Mouse (Mus musculus): ENCODE measurements around the gene Gm13723. TPM values are rescaled to one million over a fixed set of nuclear protein-coding genes. Genes with fewer than 3 reads are reported as not detected.

Gene Gm13723
- total RNA-seq (2021) = not detected
- long read RNA-seq, experiment 1 = 0 reads
- long read RNA-seq, experiment 2 = 0 reads

DNA sequence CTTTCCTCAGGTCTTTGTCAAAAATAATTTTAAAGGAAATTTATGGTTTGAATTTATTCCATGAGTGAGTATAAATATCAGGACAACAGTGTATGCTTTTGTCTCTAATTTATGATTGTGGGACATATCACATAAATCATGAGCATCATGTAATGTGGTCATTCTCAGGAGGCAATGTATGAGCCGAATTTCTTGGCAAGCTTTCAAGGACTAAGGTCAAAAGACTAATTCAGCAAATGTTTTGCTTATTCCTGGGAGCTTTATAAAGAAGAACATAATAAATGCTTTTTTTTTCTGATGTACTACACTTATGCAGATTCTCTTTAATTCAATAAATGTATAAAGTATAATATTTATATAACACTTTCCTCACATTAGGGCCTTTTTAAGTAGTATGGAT lies at the start of gene Gm13723:
Gene Gm13723 (minus strand): TSS at position 101 of the 400 bp plus-strand sequence.
- DNase-seq = no peak

DNA sequence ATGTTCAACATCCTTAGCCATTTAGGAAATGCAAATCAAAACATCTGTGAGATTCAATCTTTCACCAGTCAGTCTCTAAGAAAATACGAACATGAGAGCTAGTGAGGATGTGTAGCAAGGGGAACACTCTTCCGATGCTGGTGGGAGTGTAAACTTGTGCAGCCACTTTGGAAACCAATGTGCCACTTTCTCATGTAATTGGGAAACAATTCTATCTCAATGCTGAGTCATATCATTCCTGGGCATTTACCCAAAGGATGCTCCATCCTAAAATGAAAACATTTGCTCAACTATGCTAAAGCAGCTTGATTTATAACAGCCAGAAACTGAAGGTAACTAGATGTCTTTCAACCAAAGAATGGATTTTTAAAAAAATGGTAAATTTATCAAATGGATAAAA lies 31.0 kb upstream of the Gm13723 start:
- DNase-seq = no peak

DNA sequence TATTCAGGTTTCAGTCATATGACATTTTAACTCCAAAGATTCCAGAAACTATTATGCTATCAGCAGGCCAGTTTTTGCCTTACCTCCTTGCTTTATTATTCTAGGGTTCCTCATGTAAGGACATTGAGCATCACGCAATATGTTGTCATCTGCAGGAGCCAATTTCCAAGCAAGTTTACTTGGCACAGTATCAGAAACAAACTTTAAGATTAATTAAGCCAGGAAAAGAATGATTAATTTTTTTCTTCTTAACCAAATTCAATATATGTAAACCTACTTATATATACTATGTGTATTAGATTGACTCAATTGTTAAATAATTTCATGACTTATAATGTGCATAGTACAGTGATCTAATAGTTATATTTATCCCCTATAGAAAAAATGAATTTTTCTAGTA lies 17.5 kb upstream of the Gm13723 start, which contains the start of gene Olfr1097:
Gene Olfr1097 (minus strand): TSS at position 101 of the 400 bp plus-strand sequence.
- DNase-seq = no peak

DNA sequence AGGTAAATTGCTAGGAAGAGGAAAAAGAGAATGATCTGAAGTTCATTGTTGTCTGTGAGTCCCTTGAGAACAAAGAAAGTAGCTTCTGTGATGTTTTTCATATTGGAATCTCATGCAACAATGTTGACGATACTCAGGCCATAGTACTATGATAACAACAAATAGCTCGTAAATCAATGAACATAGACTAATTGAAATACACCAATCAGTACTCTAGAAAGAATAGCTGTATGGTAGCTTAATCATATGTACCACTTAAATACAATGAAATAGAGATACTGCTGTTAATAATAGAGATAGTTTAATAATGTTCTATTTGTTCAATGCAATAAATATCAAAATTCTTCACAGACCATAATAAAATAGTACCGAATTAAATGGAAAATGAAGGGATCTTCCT lies 23.0 kb downstream of the Gm13723 start, which contains the start of gene Olfr1095:
Gene Olfr1095 (minus strand): TSS at position 101 of the 400 bp plus-strand sequence.
- no peak for DNase-seq

DNA sequence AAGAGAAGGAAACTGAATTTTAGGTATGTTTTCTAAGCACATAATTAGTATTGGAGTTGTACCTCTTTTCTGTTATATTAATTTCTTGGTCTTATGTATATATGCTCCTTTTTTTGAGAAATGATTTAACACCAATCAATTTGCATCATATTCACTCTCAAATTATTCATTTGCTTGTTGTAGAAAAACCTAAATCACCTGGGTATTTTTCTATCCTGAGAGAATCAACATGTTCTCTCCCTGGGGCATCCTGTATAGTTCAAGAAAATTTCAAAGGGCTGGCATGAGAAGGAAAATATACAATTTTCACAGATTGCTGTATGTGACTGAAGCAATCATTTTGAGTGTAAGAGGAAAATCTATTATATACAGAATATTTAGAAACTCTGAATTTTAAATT lies 50.2 kb downstream of the Gm13723 start, which contains the start of gene Olfr1094:
Gene Olfr1094 (plus strand): TSS at position 301 of the 400 bp plus-strand sequence.
- no peak for DNase-seq

Other genes starting within 250 kb of the Gm13723 start
- not detected for gene Olfr1084, start 235.1 kb downstream of the Gm13723 start, total RNA-seq (2021)
- not detected for gene Olfr1085, start 212.8 kb downstream of the Gm13723 start, total RNA-seq (2021)
- not detected for gene Olfr1086, start 194.7 kb downstream of the Gm13723 start, total RNA-seq (2021)
- gene Olfr1087, start 176.4 kb downstream of the Gm13723 start, total RNA-seq (2021) = not detected
- not detected for gene Olfr1089, start 141.1 kb downstream of the Gm13723 start, total RNA-seq (2021)
- gene Olfr1090, start 115.8 kb downstream of the Gm13723 start, total RNA-seq (2021) = not detected
- gene Olfr1093, start 92.3 kb downstream of the Gm13723 start, total RNA-seq (2021) = not detected
- not detected for gene Olfr141, start 64.8 kb downstream of the Gm13723 start, total RNA-seq (2021)
- not detected for gene Olfr1094, start 50.1 kb downstream of the Gm13723 start, total RNA-seq (2021)
- gene Olfr1095, start 23.1 kb downstream of the Gm13723 start, total RNA-seq (2021) = not detected
- gene Olfr1097, start 17.4 kb upstream of the Gm13723 start, total RNA-seq (2021) = not detected
- not detected for gene Olfr1098, start 49.7 kb upstream of the Gm13723 start, total RNA-seq (2021)
- not detected for gene Olfr1099, start 85.9 kb upstream of the Gm13723 start, total RNA-seq (2021)
- not detected for gene Olfr1100, start 105.2 kb upstream of the Gm13723 start, total RNA-seq (2021)
- gene Olfr1101, start 116.4 kb upstream of the Gm13723 start, total RNA-seq (2021) = not detected
- not detected for gene Olfr1102, start 123.6 kb upstream of the Gm13723 start, total RNA-seq (2021)
- gene Olfr1104, start 152.3 kb upstream of the Gm13723 start, total RNA-seq (2021) = not detected
- gene Olfr1105, start 161.7 kb upstream of the Gm13723 start, total RNA-seq (2021) = not detected
- gene Olfr1106, start 177.5 kb upstream of the Gm13723 start, total RNA-seq (2021) = not detected
- not detected for gene Olfr1107, start 201.0 kb upstream of the Gm13723 start, total RNA-seq (2021)
- gene Olfr1109, start 221.2 kb upstream of the Gm13723 start, total RNA-seq (2021) = not detected
- gene Olfr259, start 239.8 kb upstream of the Gm13723 start, total RNA-seq (2021) = not detected